Comparison of ENCODE assay signal across 10 mouse cellular contexts in the genomic region with DNA sequence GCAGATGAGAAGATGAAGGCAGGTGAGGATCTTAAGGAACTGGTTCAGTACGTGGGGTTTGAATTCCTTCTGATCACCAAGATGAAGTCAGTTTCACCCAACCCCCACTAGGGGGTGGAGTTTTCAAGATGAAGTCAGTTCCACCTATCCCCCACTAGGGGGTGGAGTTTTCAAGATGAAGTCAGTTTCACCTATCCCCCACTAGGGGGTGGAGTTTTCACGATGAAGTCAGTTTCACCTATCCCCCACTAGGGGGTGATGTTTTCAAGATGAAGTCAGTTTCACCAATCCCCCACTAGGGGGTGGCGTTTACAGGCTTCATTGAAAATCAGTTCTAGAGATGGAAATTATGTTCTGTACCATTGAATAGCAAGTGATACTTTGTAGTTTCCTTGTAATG.
A peak's percentile ranks its signal among the peaks of the same experiment; 100 is the strongest.
DNase-seq lines count a peak whose midpoint lies in the region; ATAC-seq and TF ChIP-seq lines count a peak whose summit lies in the region.
"Had no signal": no experiment of that assay in that cellular context is flagged by ENCODE, and none has a peak within 500 bp of the region (broad histone marks: within the 10 kb centered on the region; RNA-seq: fewer than 3 reads in every experiment).

No protein-coding gene starts in this region.

- DNase-seq in hindbrain, postnatal 0 days (ENCODE audit: low spot score), result peak; percentile 85
- DNase-seq in hindbrain, embryonic 10.5 days (ENCODE audit: low spot score), result no peak
- DNase-seq in A20 (ENCODE audit: low read depth, low spot score) (peak; percentile 35), NIH3T3 (ENCODE audit: low read depth) (peak; percentile 60)
- DNase-seq in liver, postnatal 0 days, result peak; percentile 30
- no peak for DNase-seq in right cerebral cortex, adult 18-20 months
- DNase-seq in layer of hippocampus, adult 8-10 months (ENCODE audit: low spot score in 2 of 2), result no peak
- DNase-seq: right cerebral cortex, postnatal 14 days had no signal

- no peak overlapping the region for H3K27ac ChIP-seq in hindbrain, postnatal 0 days
- H3K27ac ChIP-seq in hindbrain, embryonic 10.5 days, result no peak overlapping the region
- H3K27ac ChIP-seq in liver, postnatal 0 days (ENCODE audit: low read depth), result no peak overlapping the region
- H3K27ac ChIP-seq: embryonic facial prominence, embryonic 13.5 days had no signal

- TF ChIP-seq EP300 in liver, postnatal 0 days (IDR thresholded peaks at IDR 0.05; ENCODE audit: low read depth), result no peak

- 91% methylated on average over 3 of the region's 3 CpGs for WGBS in hindbrain, postnatal 0 days
- 91% methylated on average over 3 of the region's 3 CpGs for WGBS in hindbrain, embryonic 10.5 days
- 80% methylated on average over 3 of the region's 3 CpGs for WGBS in liver, postnatal 0 days (ENCODE audit: insufficient replicate concordance)

- no peaks in the 10 kb centered on the region for H3K9me3 ChIP-seq in hindbrain, postnatal 0 days (ENCODE audit: low read length)
- 0 out of 2 replicates have a peak, but pooled peaks cover 5% of the 10 kb centered on the region for H3K9me3 ChIP-seq in hindbrain, embryonic 10.5 days
- H3K9me3 ChIP-seq in liver, postnatal 0 days (ENCODE audit: low read length), result no peaks in the 10 kb centered on the region
- H3K9me3 ChIP-seq: embryonic facial prominence, embryonic 13.5 days had no signal

- H3K9ac ChIP-seq in hindbrain, postnatal 0 days (replicated peaks; ENCODE audit: low read length), result no peak overlapping the region
- no peak overlapping the region for H3K9ac ChIP-seq in liver, postnatal 0 days (replicated peaks)
- H3K9ac ChIP-seq: embryonic facial prominence, embryonic 13.5 days had no signal

- H3K4me1 ChIP-seq in hindbrain, postnatal 0 days (ENCODE audit: insufficient read depth, low read length), result no peaks in the 10 kb centered on the region
- peaks cover under 1% of the 10 kb centered on the region; the same call in 1 of the 2 replicates for H3K4me1 ChIP-seq in hindbrain, embryonic 10.5 days (replicated peaks)
- no peaks in the 10 kb centered on the region for H3K4me1 ChIP-seq in liver, postnatal 0 days (ENCODE audit: insufficient read depth)

- TF ChIP-seq CTCF in hindbrain, postnatal 0 days (IDR thresholded peaks at IDR 0.05; ENCODE audit: low read depth), result peak; percentile 98
- TF ChIP-seq CTCF in liver, postnatal 0 days (IDR thresholded peaks at IDR 0.05; ENCODE audit: low read depth), result peak; percentile 95

- no peaks in the 10 kb centered on the region for H3K27me3 ChIP-seq in hindbrain, postnatal 0 days (ENCODE audit: insufficient read depth, low read length)
- no peaks in the 10 kb centered on the region for H3K27me3 ChIP-seq in hindbrain, embryonic 10.5 days (ENCODE audit: insufficient read depth, poor library complexity, severe bottlenecking)
- H3K27me3 ChIP-seq in liver, postnatal 0 days (ENCODE audit: insufficient read depth, low read length), result no peaks in the 10 kb centered on the region
- H3K27me3 ChIP-seq: embryonic facial prominence, embryonic 13.5 days had no signal

- H3K4me2 ChIP-seq in hindbrain, postnatal 0 days (ENCODE audit: low read depth, low read length), result no peak overlapping the region
- no peak overlapping the region for H3K4me2 ChIP-seq in liver, postnatal 0 days (ENCODE audit: low read depth, low read length)
- H3K4me2 ChIP-seq: embryonic facial prominence, embryonic 13.5 days had no signal

- no peak overlapping the region for H3K4me3 ChIP-seq in hindbrain, postnatal 0 days (ENCODE audit: low read length)
- H3K4me3 ChIP-seq in hindbrain, embryonic 10.5 days, result no peak overlapping the region
- H3K4me3 ChIP-seq in liver, postnatal 0 days (ENCODE audit: low read depth, low read length), result no peak overlapping the region
- H3K4me3 ChIP-seq: embryonic facial prominence, embryonic 13.5 days had no signal

- no peak for ATAC-seq in hindbrain, postnatal 0 days
- ATAC-seq in liver, postnatal 0 days, result no peak
- no peak for ATAC-seq in inflammation-experienced regulatory T-cells, adult 6 months

- no peaks in the 10 kb centered on the region for H3K36me3 ChIP-seq in hindbrain, postnatal 0 days (ENCODE audit: insufficient read depth, low read length)
- H3K36me3 ChIP-seq in hindbrain, embryonic 10.5 days, result no peaks in the 10 kb centered on the region
- no peaks in the 10 kb centered on the region for H3K36me3 ChIP-seq in liver, postnatal 0 days (replicated peaks; ENCODE audit: insufficient read depth, low read length)
- H3K36me3 ChIP-seq: embryonic facial prominence, embryonic 13.5 days had no signal

Comparison
In these comparisons a context has a peak if more than half of its experiments do, and no peak if none do; other contexts are left out.
1. DNase-seq: peak in hindbrain, postnatal 0 days (single experiment), A20 (single experiment), NIH3T3 (single experiment) and liver, postnatal 0 days (single experiment); none in hindbrain, embryonic 10.5 days (single experiment), right cerebral cortex, adult 18-20 months (single experiment) and layer of hippocampus, adult 8-10 months (0 of 2).